Mouse (Mus musculus) forebrain, embryonic 14.5 days (tissue): ENCODE measurements around the gene Carns1. TPM values are rescaled to one million over a fixed set of nuclear protein-coding genes. Genes with fewer than 3 reads are reported as not detected.

Source experiments
- ATAC-seq: fragments of 200-750 bp; cut with Nextera tagmentation; 2 replicates; pipeline ENCODE4 v1.8.0; 2017; ENCODE audit warnings: mild to moderate bottlenecking, moderate library complexity
- DNase-seq: peaks from one replicate; pipeline ENCODE4 v3.0.0-alpha.2; 2015; ENCODE audit warnings: low spot score
- H3K27ac ChIP-seq: fragments of 300-500 bp; sonication (generic); 2 replicates; pipeline ENCODE4 v1.5.1; 2014; ENCODE audit warnings: low read depth, mild to moderate bottlenecking, control low read depth, low read length, moderate library complexity
- H3K27me3 ChIP-seq: fragments of 300-500 bp; sonication (generic); replicated peaks from 2 replicates; pipeline ENCODE4 v1.6.1; 2014; ENCODE audit warnings: low read length, control low read depth, mixed read lengths; ENCODE audit not compliant: control insufficient read depth, insufficient read depth
- H3K36me3 ChIP-seq: fragments of 300-500 bp; sonication (generic); 2 replicates; pipeline ENCODE4 v1.6.1; 2014; ENCODE audit warnings: low read length, control low read depth; ENCODE audit not compliant: control insufficient read depth, insufficient read depth
- H3K4me1 ChIP-seq: fragments of 300-500 bp; sonication (generic); 2 replicates; pipeline ENCODE4 v1.6.1; 2014; ENCODE audit warnings: antibody characterized with exemption, low read length, control low read depth; ENCODE audit not compliant: control insufficient read depth, insufficient read depth
- H3K4me2 ChIP-seq: fragments of 300-500 bp; sonication (generic); 2 replicates; pipeline ENCODE4 v1.6.1; 2014; ENCODE audit warnings: mild to moderate bottlenecking, control low read depth, low read length
- H3K4me3 ChIP-seq: fragments of 300-500 bp; sonication (generic); 2 replicates; pipeline ENCODE4 v1.5.1; 2014; ENCODE audit warnings: low read depth, low read length, control low read depth
- H3K9ac ChIP-seq: fragments of 300-500 bp; sonication (generic); 2 replicates; pipeline ENCODE4 v1.6.1; 2014; ENCODE audit warnings: mild to moderate bottlenecking, low read length, control low read depth, moderate library complexity
- H3K9me3 ChIP-seq: fragments of 300-500 bp; sonication (generic); replicated peaks from 2 replicates; pipeline ENCODE4 v1.6.1; 2016; ENCODE audit warnings: low read length, control low read depth, mixed read lengths; ENCODE audit not compliant: control insufficient read depth
- WGBS: fragments of 180-500 bp; shearing (Covaris S2); extraction: QIAGEN DNeasy Blood & Tissue Kit; methylation state at CpG from one replicate; pipeline ENCODE4 v1.1.7; 2014; 5-methylcytosine and 5-hydroxymethylcytosine counted together
- polyA plus RNA-seq: library from polyadenylated mRNA; unstranded; fragments of >200 nt; fragmentation: Nextera tagmentation; extraction: Ambion mirVana; gene quantifications from 2 replicates; pipeline ENCODE4 v1.2.1, GENCODE M21; 2014

Carns1 gene
- polyA plus RNA-seq, 1 experiment from 2014 or later = 3.9 TPM

DNA sequence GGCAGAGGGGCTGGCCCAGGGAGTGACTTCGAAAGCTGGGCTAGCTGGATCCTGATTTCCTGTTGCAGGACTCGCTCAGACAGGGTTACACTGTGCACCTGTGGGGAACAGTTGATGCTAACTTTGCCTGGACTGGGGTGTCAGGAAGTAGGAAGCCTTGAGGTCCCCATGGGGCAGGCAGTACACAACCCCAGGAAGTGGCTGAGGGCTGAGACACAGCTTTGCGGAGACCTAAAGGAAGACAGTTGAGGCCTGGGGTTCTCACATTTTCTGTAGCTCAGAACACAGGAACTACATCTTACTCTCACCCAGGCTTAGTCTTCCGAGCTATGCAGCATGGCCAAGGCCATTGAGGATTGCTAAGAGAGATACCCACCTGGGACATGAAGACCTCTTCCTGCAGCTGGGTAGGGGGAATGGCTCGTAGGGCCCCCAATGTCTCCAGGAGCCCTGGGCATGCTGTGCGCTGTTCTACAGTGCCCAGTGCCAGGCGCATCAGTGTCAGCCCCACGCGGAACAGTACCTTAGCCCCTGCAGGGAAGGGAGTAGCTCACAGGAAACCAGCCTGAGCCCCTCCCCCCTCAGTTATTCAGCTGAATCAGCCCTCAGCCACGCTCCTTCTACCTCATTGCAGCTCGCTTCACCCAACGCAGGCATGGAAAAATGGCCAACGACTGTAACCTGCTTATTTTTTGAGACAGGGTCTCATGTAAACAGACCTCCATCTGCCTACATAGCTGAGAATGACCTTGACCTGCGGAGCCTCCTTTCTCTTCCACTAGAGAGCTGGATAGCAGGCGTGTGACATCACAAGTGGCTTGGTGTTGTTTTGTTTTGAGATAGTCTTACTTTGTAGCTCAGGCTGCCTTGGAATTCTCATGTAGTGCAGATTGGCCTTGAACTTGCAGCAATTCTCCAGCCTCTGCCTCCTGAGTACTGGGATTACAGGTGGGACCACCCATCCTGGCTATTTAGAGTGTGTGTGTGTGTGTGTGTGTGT lies 10.0 kb upstream of the Carns1 start:
- Histone ChIP-seq H3K27ac (no peak overlapping the region), H3K4me2 (no peak overlapping the region), H3K4me3 (no peak overlapping the region), H3K9me3 (no peaks in the 10 kb centered on the region), H3K9ac (no peak overlapping the region), H3K27me3 (no peaks in the 10 kb centered on the region), H3K4me1 (no peaks in the 10 kb centered on the region), H3K36me3 (no peaks in the 10 kb centered on the region)
- DNase-seq (no peak), ATAC-seq (no peak)
- WGBS = 65% methylated on average over 15 of the region's 15 CpGs

DNA sequence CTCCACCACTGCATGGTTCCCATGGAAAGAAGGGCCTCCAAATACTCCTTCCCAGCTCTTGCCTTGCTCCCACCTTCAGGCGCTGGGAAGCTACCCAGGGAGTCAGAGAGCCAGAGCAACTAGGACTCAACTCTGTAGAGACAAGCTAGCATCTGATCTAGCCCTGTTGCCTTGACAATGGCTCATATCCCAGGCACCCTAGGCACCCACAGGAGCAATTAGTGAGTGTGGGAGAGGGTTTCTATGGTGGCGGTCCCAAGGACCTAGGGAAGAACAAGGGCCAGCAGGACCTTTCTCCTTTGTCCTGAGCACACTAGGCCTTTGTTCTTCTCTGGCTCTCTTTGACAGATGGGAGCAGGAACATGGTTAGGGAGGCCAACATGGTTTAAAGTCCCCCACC lies 8.4 kb upstream of the Carns1 start:
- Histone ChIP-seq H3K9ac (no peak overlapping the region), H3K27ac (no peak overlapping the region), H3K4me3 (no peak overlapping the region), H3K9me3 (no peaks in the 10 kb centered on the region), H3K27me3 (no peaks in the 10 kb centered on the region), H3K4me1 (no peaks in the 10 kb centered on the region), H3K4me2 (no peak overlapping the region), H3K36me3 (no peaks in the 10 kb centered on the region)
- 65% methylated on average over 2 of the region's 2 CpGs for WGBS
- no peak for DNase-seq
- ATAC-seq = no peak

DNA sequence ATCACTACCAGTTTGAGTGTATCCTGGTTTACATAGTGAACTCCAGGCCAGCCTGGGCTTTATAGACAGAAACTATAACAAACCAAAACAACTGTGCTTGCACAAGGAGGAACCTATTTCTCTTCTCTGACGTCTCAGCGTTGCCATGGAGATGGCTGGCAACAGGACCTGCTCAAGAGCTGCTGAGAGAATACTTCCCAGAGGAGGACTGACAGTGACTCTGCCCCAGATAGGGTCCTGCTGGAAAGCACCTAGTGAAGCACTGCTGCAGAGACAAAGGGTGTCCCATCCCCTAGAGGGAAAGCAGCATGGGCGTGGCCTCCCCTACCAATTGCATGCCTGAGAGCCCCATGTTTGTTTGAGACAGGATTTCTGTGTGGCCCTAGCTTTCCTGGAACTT lies 6.6 kb upstream of the Carns1 start:
- Histone ChIP-seq H3K27ac (no peak overlapping the region), H3K4me2 (no peak overlapping the region), H3K9me3 (no peaks in the 10 kb centered on the region), H3K36me3 (no peaks in the 10 kb centered on the region), H3K4me3 (no peak overlapping the region), H3K9ac (no peak overlapping the region), H3K4me1 (no peaks in the 10 kb centered on the region), H3K27me3 (no peaks in the 10 kb centered on the region)
- ATAC-seq (no peak; the same call in 1 of the 2 replicates), DNase-seq (peak; percentile 75)
- 35% methylated on average over 3 of the region's 3 CpGs for WGBS

DNA sequence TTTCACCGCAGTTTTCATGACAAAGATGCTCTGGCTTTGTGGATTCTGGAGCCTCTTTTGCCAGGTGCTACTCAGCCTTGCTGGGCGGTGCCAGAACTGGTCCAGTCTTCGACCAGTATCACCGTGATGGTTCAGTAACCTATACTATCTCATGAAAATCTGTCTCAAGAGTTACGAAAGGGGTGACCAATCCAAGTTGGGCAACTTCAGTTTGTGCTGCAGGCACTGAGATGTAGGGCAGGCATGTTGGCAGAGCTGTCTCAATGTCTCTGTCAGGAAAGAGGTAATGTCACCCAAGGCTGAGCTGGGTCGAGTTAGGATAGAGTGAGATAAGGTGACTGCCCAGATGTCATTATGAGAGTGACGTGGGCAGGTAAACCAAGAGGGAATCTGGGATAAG lies 5.1 kb upstream of the Carns1 start:
- DNase-seq (no peak), ATAC-seq (no peak)
- no peak overlapping the region for H3K9ac ChIP-seq
- H3K4me1 ChIP-seq = peaks cover 4% of the 10 kb centered on the region
- H3K36me3 ChIP-seq = no peaks in the 10 kb centered on the region
- H3K4me3 ChIP-seq = no peak overlapping the region
- H3K27me3 ChIP-seq = no peaks in the 10 kb centered on the region
- H3K9me3 ChIP-seq = no peaks in the 10 kb centered on the region
- 90% methylated on average over 7 of the region's 7 CpGs for WGBS
- H3K4me2 ChIP-seq = no peak overlapping the region
- no peak overlapping the region for H3K27ac ChIP-seq

DNA sequence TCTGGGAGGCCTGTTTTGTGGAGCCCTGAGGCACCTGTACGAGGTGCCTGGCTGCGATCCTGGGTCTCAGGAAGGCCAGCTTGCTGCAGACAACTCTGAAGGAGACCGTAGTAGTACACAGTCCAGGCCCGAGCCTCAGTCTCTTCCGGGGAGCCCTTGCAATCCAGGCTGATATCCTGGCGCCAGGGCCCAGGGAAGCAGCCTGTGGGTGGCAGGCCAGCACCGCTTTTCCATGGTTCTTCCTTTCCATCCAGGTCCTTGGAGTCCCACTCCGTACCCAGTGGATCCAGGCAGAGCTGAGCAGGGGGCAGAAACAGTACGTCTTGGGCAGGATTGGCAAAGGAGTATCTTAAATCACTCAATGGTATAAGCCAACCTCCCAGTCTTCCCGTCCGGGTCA lies 2.4 kb downstream of the Carns1 start:
- Histone ChIP-seq H3K9me3 (no peaks in the 10 kb centered on the region), H3K36me3 (no peaks in the 10 kb centered on the region), H3K4me2 (no peak overlapping the region), H3K4me3 (no peak overlapping the region), H3K27me3 (no peaks in the 10 kb centered on the region), H3K4me1 (peaks cover 7% of the 10 kb centered on the region), H3K9ac (no peak overlapping the region), H3K27ac (no peak overlapping the region)
- no peak for DNase-seq
- WGBS = 58% methylated on average over 11 of the region's 11 CpGs
- ATAC-seq = no peak

DNA sequence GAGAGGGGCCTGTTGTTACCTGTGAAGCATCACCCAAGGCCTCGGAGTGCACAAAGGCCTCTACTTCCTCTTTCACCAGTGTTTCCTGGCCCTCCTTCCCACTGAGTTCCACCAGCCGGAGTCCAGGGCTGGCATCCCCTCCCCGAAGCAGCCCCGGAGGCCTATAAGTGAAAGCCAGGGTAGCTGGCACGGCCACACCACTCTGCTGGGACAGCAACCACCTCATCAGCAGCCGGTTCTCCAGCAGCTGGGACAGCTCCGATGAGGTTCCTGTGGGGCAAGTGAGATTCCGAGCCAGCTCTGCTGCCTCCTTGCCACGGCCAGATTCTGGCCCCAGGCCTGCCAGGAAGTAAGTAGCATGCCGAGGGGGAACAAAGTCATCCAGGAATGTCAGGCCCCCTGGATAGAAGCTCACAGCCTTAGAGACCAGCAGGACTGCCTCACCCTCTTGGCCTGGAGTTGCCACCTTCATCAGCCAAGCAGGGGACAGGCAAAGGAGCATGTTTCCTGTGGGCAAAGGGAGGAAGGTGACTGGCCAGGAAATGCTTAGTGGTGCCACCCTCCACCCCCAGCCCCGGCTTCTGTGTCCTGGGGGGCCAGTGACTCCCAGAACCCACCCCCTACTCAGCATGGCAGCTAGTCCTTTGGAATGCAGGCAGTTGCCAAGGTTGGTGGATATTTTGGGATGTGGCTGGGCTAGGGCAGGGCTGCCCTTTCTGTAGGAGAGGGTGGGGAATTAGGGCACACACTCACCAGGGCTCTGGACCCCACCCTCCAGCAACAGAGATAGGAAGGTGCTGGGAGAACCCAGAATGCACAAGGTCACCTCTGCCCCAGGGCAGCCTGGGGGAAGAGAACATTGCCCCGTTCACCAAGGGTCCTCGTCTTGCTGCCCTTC lies 3.6 kb downstream of the Carns1 start:
- Histone ChIP-seq H3K27me3 (no peaks in the 10 kb centered on the region), H3K27ac (no peak overlapping the region), H3K9me3 (no peaks in the 10 kb centered on the region), H3K36me3 (no peaks in the 10 kb centered on the region), H3K4me3 (no peak overlapping the region), H3K9ac (0 out of 2 replicates have a peak overlapping the region, but pooled peaks have one; percentile 21), H3K4me1 (peaks cover 7% of the 10 kb centered on the region), H3K4me2 (no peak overlapping the region)
- DNase-seq (no peak), ATAC-seq (no peak)
- 73% methylated on average over 13 of the region's 13 CpGs for WGBS

DNA sequence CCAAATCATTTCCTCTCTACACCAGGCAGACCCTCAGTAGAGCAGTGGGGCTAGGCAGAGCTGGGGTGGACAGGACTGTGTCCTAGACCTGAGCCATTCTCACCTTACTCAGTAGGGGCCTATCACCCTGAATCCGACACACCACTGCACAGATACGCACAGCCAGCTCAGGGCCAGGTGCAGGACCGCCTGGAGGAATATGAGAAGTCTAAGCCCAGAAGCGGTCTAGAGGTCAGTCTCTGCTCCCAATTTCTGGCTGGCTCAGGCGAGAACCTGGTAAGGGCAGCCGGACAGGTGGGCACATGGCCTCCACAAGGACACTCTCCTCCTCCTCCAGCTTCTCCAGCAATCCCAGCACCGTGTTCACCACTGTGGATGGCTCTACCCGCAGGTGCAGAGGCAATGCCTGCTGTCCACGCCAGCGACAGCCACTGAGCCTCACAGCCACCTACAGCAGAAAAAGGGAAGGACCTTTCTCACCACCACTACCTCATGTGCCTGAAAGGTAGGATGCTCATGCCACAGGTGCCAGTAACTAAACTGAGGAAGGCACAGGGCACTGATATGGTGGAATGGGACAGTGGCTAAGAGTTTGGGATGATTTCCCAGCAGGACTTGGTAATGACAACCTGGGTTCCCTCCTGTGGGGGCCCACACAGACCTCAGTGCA lies 4.4 kb downstream of the Carns1 start:
- Histone ChIP-seq H3K4me3 (no peak overlapping the region), H3K9me3 (no peaks in the 10 kb centered on the region), H3K9ac (no peak overlapping the region), H3K27ac (no peak overlapping the region), H3K27me3 (no peaks in the 10 kb centered on the region), H3K4me1 (peaks cover 7% of the 10 kb centered on the region), H3K36me3 (no peaks in the 10 kb centered on the region), H3K4me2 (no peak overlapping the region)
- ATAC-seq = no peak
- DNase-seq = no peak
- 90% methylated on average over 10 of the region's 10 CpGs for WGBS

DNA sequence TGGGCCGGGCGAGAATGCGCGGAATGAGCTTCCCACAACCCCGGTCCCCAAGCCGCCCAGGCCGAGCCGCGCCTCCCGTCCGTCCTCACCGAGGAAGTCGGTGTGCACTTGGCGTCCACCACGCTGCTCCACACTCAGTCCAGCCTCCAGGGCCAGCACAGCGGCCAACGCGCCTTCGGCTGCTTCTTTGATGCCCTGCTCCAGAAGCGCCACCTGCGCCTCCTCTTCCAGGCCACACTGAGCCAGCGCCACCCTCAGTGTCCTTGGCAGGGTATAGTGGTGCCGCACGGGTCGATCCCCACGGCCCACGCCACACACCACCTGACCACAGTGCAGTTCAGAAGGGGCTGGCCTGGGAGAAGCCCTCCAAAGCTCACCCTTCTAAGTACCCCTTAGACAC lies 5.5 kb downstream of the Carns1 start:
- H3K27ac ChIP-seq = peak overlapping the region; percentile 86
- H3K4me2 ChIP-seq = peak overlapping the region; percentile 74
- 3% methylated on average over 27 of the region's 27 CpGs for WGBS
- peak overlapping the region; percentile 78 for H3K9ac ChIP-seq
- H3K4me3 ChIP-seq = peak overlapping the region; percentile 36
- no peaks in the 10 kb centered on the region for H3K9me3 ChIP-seq
- no peaks in the 10 kb centered on the region for H3K36me3 ChIP-seq
- peak; percentile 41; the same call in 1 of the 2 replicates for ATAC-seq
- no peaks in the 10 kb centered on the region for H3K27me3 ChIP-seq
- no peak for DNase-seq
- no peaks in the 10 kb centered on the region for H3K4me1 ChIP-seq
